Mouse (Mus musculus): Measurements from ENCODE around the gene Mrpl52. TPM values are rescaled to one million over a fixed set of nuclear protein-coding genes. Genes with fewer than 3 reads are reported as not detected.

Gene Mrpl52
- polyA plus RNA-seq, 1 experiment from 2014 or later: 275 TPM

- Histone ChIP-seq H3K4me2 (no peak overlapping the region), H3K4me1 (replicated peaks) (no peaks in the 10 kb centered on the region), H3K4me3 (no peak overlapping the region), H3K9me3 (no peaks in the 10 kb centered on the region), H3K27ac (replicated peaks) (no peak overlapping the region), H3K9ac (no peak overlapping the region), H3K36me3 (no peaks in the 10 kb centered on the region), H3K27me3 (no peaks in the 10 kb centered on the region)
- no peak for ATAC-seq (ENCODE audit: low read depth)
These were observed 32.4 kb upstream of the Mrpl52 start for GRCm38 (mm10) chr14:54394309-54394708.

DNA sequence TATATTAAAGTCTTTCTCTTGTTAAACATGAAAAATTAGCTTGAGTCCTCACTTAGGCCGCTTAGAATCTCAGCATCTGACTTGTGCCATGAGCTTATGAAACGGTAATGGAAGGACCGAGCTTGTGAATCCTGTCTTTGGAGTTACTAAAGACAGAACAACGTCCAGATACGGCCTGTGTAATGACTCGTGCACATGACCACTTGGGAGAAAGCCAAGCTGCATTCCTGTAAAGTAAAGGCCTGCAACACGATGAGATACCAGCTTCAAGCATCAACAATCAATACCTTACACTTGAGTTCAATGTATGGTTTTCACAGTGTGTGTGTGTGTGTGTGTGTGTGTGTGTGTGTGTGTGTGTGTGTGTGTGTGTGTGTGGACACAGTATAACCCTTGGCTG is 30.0 kb upstream of the Mrpl52 start:
- no peak overlapping the region for H3K4me3 ChIP-seq
- no peak overlapping the region for H3K4me2 ChIP-seq
- no peak overlapping the region for H3K9ac ChIP-seq
- no peaks in the 10 kb centered on the region for H3K4me1 ChIP-seq (replicated peaks)
- ATAC-seq (ENCODE audit: low read depth): no peak
- 92% methylated on average over 7 of the region's 7 CpGs for WGBS
- H3K9me3 ChIP-seq: no peaks in the 10 kb centered on the region
- no peak overlapping the region for H3K27ac ChIP-seq (replicated peaks)
- H3K36me3 ChIP-seq: no peaks in the 10 kb centered on the region
- no peaks in the 10 kb centered on the region for H3K27me3 ChIP-seq

DNA sequence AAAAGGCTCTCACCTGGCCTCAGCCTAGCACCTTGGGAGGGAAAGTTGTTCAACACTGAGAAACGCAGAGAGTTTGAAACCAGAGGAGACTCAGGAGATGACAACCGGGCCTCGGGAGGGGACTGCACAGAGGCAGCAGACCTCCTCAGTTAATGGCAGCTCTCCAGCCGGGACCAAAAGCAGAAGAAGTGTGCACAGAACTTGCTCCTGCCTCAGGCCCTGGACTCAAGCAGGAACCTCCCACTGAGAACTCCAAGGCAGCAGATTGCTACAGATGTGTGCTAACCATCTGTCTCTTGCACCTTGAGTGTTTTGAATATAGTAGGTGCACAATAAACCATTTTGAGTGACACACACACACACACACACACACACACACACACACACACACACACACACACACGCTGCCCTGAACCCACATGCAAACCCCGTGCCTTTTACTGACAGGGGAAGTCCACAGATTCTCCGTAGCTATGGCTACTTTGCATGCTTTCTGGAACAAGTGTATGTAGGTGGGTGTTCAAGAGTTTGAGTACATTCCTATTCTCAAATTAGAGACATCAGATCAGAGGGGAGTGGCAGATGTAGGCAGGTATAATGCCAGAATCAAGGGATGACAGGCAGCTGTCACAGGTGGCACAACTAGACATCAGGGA is 28.7 kb upstream of the Mrpl52 start:
- Histone ChIP-seq H3K9ac (no peak overlapping the region), H3K4me3 (no peak overlapping the region), H3K4me1 (replicated peaks) (no peaks in the 10 kb centered on the region), H3K27ac (replicated peaks) (no peak overlapping the region), H3K27me3 (no peaks in the 10 kb centered on the region), H3K4me2 (no peak overlapping the region), H3K36me3 (no peaks in the 10 kb centered on the region), H3K9me3 (no peaks in the 10 kb centered on the region)
- no peak for ATAC-seq (ENCODE audit: low read depth)
- 84% methylated on average over 7 of the region's 7 CpGs for WGBS

DNA sequence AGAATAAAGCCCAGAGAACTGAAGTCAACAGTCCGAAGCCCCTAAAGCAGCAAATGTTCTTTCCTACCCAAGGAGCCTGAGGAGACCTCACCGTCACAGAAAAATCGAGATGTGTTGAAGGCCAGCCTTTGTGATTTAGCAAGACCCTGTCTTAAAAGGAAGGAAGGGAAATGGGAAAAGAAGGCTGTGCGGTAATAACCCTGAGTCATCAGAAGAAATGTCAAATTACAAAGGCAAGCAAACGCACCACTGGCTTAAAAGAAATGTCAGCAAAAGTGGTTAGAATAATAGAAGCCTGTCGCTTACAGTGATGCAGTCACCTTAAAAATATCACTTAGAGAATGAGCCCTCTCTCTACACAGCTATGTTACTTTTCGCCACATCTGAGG is 28.2 kb upstream of the Mrpl52 start:
- no peak overlapping the region for H3K4me2 ChIP-seq
- no peak for ATAC-seq (ENCODE audit: low read depth)
- H3K9me3 ChIP-seq: no peaks in the 10 kb centered on the region
- 69% methylated on average over 7 of the region's 7 CpGs for WGBS
- no peaks in the 10 kb centered on the region for H3K4me1 ChIP-seq (replicated peaks)
- H3K4me3 ChIP-seq: no peak overlapping the region
- H3K27ac ChIP-seq (replicated peaks): no peak overlapping the region
- H3K27me3 ChIP-seq: no peaks in the 10 kb centered on the region
- no peak overlapping the region for H3K9ac ChIP-seq
- no peaks in the 10 kb centered on the region for H3K36me3 ChIP-seq

DNA sequence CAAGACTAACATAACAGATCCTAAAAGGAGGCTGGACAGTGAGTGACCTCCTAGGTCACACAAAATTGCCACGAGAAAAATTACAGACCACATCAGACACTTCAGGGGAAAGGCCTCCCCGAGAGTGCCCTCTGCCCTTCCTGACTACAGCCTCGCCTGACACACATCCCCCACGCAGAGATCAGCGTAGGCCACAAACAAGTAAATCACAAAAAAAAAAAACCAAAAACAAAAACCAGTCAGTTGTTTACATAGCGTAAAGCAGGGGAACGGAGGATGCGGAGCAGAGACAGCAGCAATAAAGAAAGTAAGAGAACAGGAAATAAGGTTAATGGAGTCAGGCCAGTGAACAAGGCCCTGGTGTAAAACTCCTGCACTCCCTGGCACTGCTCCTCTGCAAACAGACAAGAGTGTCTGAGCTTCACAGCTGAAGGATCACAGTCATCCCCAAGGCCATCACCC is 27.8 kb upstream of the Mrpl52 start:
- H3K4me2 ChIP-seq: no peak overlapping the region
- no peak overlapping the region for H3K4me3 ChIP-seq
- H3K9ac ChIP-seq: no peak overlapping the region
- WGBS: 46% methylated on average over 8 of the region's 8 CpGs
- no peak overlapping the region for H3K27ac ChIP-seq (replicated peaks)
- no peaks in the 10 kb centered on the region for H3K36me3 ChIP-seq
- no peaks in the 10 kb centered on the region for H3K27me3 ChIP-seq
- H3K4me1 ChIP-seq (replicated peaks): no peaks in the 10 kb centered on the region
- no peak for ATAC-seq (ENCODE audit: low read depth)
- H3K9me3 ChIP-seq: no peaks in the 10 kb centered on the region

- 60% methylated on average over 3 of the region's 3 CpGs for WGBS
- no peaks in the 10 kb centered on the region for H3K27me3 ChIP-seq
- no peak overlapping the region for H3K4me3 ChIP-seq
- H3K4me1 ChIP-seq (replicated peaks): no peaks in the 10 kb centered on the region
- no peak overlapping the region for H3K4me2 ChIP-seq
- no peak overlapping the region for H3K9ac ChIP-seq
- no peak overlapping the region for H3K27ac ChIP-seq (replicated peaks)
- ATAC-seq (ENCODE audit: low read depth): no peak
- no peaks in the 10 kb centered on the region for H3K9me3 ChIP-seq
- H3K36me3 ChIP-seq: no peaks in the 10 kb centered on the region
These were observed 25.0 kb upstream of the Mrpl52 start for GRCm38 (mm10) chr14:54401723-54402122.

GRCm38 (mm10) chr14:54408336-54409056 is 18.2 kb upstream of the Mrpl52 start:
- peak overlapping the region; percentile 29; the same call in 1 of the 2 replicates for H3K4me2 ChIP-seq
- no peaks in the 10 kb centered on the region for H3K9me3 ChIP-seq
- H3K36me3 ChIP-seq: no peaks in the 10 kb centered on the region
- peaks cover 8% of the 10 kb centered on the region for H3K4me1 ChIP-seq (replicated peaks)
- no peaks in the 10 kb centered on the region for H3K27me3 ChIP-seq
- 86% methylated on average over 25 of the region's 25 CpGs for WGBS
- 0 out of 2 replicates have a peak overlapping the region, but pooled peaks have one; percentile 6 for H3K27ac ChIP-seq (replicated peaks)
- H3K4me3 ChIP-seq: no peak overlapping the region
- no peak overlapping the region for H3K9ac ChIP-seq
- ATAC-seq (ENCODE audit: low read depth): no peak

- Histone ChIP-seq H3K9me3 (no peaks in the 10 kb centered on the region), H3K27ac (replicated peaks) (peak overlapping the region; percentile 71; the same call in 1 of the 2 replicates), H3K36me3 (no peaks in the 10 kb centered on the region), H3K4me1 (replicated peaks) (peaks cover 13% of the 10 kb centered on the region), H3K4me2 (peak overlapping the region; percentile 29; the same call in 1 of the 2 replicates), H3K27me3 (peaks cover 7% of the 10 kb centered on the region), H3K9ac (peak overlapping the region; percentile 53; the same call in 1 of the 2 replicates), H3K4me3 (no peak overlapping the region)
- ATAC-seq (ENCODE audit: low read depth): no peak
- 77% methylated on average over 7 of the region's 7 CpGs for WGBS
These were observed 17.6 kb upstream of the Mrpl52 start for GRCm38 (mm10) chr14:54409057-54409645.

DNA sequence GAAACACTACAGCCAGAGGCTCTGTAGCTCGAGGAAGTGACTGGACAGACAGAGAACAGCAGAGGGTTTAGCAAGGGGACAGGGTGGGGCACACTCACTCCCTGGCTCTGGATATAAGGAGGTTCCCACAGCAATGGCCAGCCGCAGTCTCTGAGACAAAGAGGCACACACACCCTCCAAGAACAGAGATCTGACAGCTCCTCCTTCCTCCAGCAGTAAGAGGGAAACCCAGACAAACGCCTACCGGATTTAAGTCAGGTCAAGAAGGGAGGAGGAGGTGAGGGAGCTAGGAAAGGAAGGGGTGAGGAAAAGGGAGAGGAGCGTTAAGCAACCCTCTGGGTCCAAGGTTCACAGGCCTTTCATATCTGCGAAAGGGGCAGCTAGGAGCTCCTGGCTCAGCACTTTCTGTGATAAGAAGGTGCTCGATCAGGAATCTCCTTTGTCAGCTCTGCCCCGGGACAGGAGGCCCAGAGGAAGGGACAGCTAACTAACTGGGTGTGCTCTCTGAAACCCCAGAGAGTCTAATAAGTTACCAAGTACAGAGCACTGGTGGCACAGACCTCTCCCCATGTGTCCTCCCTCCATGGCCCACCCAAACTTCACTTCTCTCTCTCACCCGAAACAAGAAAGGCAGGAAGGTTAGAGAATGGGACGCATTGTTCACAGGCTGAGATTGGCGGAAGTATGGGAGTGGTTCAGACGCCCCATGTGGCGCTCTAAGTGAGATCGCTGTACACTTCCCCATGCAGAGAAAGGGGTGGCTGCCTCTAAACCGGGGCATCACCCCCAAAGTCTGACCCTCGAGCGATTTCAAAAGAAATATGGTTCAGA is 16.5 kb upstream of the Mrpl52 start:
- Histone ChIP-seq H3K27ac (replicated peaks) (peak overlapping the region; percentile 71), H3K9me3 (no peaks in the 10 kb centered on the region), H3K4me1 (replicated peaks) (peaks cover 13% of the 10 kb centered on the region), H3K9ac (peak overlapping the region; percentile 53; the same call in 1 of the 2 replicates), H3K4me2 (peak overlapping the region; percentile 29; the same call in 1 of the 2 replicates), H3K4me3 (no peak overlapping the region), H3K36me3 (no peaks in the 10 kb centered on the region), H3K27me3 (peaks cover 17% of the 10 kb centered on the region)
- 43% methylated on average over 17 of the region's 17 CpGs for WGBS
- ATAC-seq (ENCODE audit: low read depth): no peak

DNA sequence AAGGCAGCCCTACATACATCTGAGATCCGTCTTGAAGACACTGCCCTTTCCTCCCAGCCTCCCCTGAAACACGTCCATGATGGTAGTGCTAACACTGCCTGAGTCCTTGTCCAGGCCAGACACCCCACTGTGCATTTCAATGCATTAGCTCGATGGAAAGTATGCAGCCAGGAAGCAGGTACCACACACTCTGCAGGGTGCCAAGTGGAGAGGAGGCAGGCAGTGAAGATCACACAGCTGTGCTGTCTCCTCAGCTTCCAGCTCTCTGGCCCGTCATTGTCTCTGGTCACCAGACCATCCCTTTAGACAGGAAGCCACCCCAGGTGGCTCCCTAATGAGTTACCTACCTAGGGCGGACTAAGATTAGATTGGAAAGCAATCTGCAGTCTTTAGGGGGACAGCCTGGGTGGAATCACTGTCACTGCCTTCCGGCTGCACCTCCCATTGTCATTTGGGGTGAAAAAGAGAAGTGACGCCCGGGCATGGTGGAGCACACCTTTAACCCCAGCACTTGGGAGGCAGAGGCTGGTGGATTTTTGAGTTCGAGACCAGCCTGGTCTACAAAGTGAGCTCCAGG is 14.6 kb upstream of the Mrpl52 start:
- Histone ChIP-seq H3K4me3 (no peak overlapping the region), H3K36me3 (no peaks in the 10 kb centered on the region), H3K9me3 (no peaks in the 10 kb centered on the region), H3K4me2 (no peak overlapping the region), H3K9ac (no peak overlapping the region), H3K27me3 (peaks cover 31% of the 10 kb centered on the region), H3K4me1 (replicated peaks) (peaks cover 18% of the 10 kb centered on the region), H3K27ac (replicated peaks) (no peak overlapping the region)
- WGBS: 38% methylated on average over 9 of the region's 9 CpGs
- ATAC-seq (ENCODE audit: low read depth): no peak

- H3K4me3 ChIP-seq: no peak overlapping the region
- H3K4me1 ChIP-seq (replicated peaks): peaks cover 22% of the 10 kb centered on the region
- H3K9me3 ChIP-seq: no peaks in the 10 kb centered on the region
- H3K36me3 ChIP-seq: no peaks in the 10 kb centered on the region
- no peak overlapping the region for H3K9ac ChIP-seq
- ATAC-seq (ENCODE audit: low read depth): no peak
- H3K4me2 ChIP-seq: no peak overlapping the region
- peak overlapping the region; percentile 33; the same call in 1 of the 2 replicates for H3K27ac ChIP-seq (replicated peaks)
- WGBS: 46% methylated on average over 2 of the region's 2 CpGs
- peaks cover 37% of the 10 kb centered on the region for H3K27me3 ChIP-seq
These were observed 14.0 kb upstream of the Mrpl52 start for GRCm38 (mm10) chr14:54412629-54413170.

All from neural tube, embryonic 13.5 days (tissue).